Mouse (Mus musculus): ENCODE measurements at regions not wholly inside any gene's neighbourhood (a gene's known extent, or its start where the extent isn't known, plus 50 kb on each side); places are given as distances from the start of the nearest gene placed in this dataset.

DNA sequence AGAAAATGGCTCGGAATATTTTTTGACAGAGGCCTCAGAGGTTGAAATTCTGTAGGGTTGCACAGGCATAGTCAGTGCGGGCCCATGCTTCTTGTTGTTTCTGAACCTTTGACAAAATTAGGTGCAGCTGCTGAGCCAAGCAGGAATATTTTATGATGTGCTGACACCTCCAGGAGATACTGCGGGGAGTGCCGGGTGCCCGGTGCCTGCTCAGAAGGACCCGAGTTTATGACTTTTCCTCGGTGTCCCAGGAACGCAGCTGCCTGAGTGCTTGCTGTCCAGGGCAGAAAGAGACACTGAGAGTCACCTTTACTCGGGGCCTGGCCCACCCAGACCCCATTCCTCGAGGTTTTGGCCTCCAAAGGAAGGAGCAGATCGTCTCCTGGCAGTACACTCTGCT, 79.6 kb downstream of the Bod1 start:
- TF ChIP-seq CTCF (IDR thresholded peaks at IDR 0.05) (no peak), EP300 (IDR thresholded peaks at IDR 0.05) (no peak)
